Mouse (Mus musculus) midbrain, embryonic 12.5 days (tissue): ENCODE data around the gene Ccdc27. TPM values are rescaled to one million over a fixed set of nuclear protein-coding genes. Genes with fewer than 3 reads are reported as not detected.

Source experiments
- ATAC-seq: fragments of 200-750 bp; cut with Nextera tagmentation; 2 replicates; pipeline ENCODE4 v1.8.0; 2017; ENCODE audit warnings: low read depth, moderate TSS enrichment, moderate library complexity; ENCODE audit not compliant: low FRiP score
- H3K27ac ChIP-seq: fragments of 300-500 bp; sonication (generic); replicated peaks from 2 replicates; pipeline ENCODE4 v1.5.1; 2016; ENCODE audit warnings: mild to moderate bottlenecking
- H3K27me3 ChIP-seq: fragments of 300-500 bp; sonication (generic); 2 replicates; pipeline ENCODE4 v1.6.1; 2016; ENCODE audit warnings: mild to moderate bottlenecking
- H3K36me3 ChIP-seq: fragments of 300-500 bp; sonication (generic); 2 replicates; pipeline ENCODE4 v1.6.1; 2016
- H3K4me1 ChIP-seq: fragments of 300-500 bp; sonication (generic); 2 replicates; pipeline ENCODE4 v1.6.1; 2016
- H3K4me2 ChIP-seq: fragments of 300-500 bp; sonication (generic); replicated peaks from 2 replicates; pipeline ENCODE4 v1.6.1; 2016; ENCODE audit warnings: mild to moderate bottlenecking, moderate library complexity
- H3K4me3 ChIP-seq: fragments of 300-500 bp; sonication (generic); 2 replicates; pipeline ENCODE4 v1.5.1; 2016; ENCODE audit warnings: mild to moderate bottlenecking
- H3K9ac ChIP-seq: fragments of 300-500 bp; sonication (generic); replicated peaks from 2 replicates; pipeline ENCODE4 v1.6.1; 2016; ENCODE audit warnings: mild to moderate bottlenecking, moderate library complexity
- H3K9me3 ChIP-seq: fragments of 300-500 bp; sonication (generic); 2 replicates; pipeline ENCODE4 v1.6.1; 2016; ENCODE audit warnings: mild to moderate bottlenecking
- WGBS: fragments of 180-500 bp; shearing (Covaris S2); methylation state at CpG from one replicate; pipeline ENCODE4 v1.1.7; 2016; 5-methylcytosine and 5-hydroxymethylcytosine counted together
- polyA plus RNA-seq: library from polyadenylated mRNA; unstranded; fragments of >200 nt; fragmentation: Nextera tagmentation; extraction: Ambion mirVana; gene quantifications from 2 replicates; pipeline ENCODE4 v1.2.1, GENCODE M21; 2016

Ccdc27 gene
- polyA plus RNA-seq, 1 experiment from 2014 or later: not detected

DNA sequence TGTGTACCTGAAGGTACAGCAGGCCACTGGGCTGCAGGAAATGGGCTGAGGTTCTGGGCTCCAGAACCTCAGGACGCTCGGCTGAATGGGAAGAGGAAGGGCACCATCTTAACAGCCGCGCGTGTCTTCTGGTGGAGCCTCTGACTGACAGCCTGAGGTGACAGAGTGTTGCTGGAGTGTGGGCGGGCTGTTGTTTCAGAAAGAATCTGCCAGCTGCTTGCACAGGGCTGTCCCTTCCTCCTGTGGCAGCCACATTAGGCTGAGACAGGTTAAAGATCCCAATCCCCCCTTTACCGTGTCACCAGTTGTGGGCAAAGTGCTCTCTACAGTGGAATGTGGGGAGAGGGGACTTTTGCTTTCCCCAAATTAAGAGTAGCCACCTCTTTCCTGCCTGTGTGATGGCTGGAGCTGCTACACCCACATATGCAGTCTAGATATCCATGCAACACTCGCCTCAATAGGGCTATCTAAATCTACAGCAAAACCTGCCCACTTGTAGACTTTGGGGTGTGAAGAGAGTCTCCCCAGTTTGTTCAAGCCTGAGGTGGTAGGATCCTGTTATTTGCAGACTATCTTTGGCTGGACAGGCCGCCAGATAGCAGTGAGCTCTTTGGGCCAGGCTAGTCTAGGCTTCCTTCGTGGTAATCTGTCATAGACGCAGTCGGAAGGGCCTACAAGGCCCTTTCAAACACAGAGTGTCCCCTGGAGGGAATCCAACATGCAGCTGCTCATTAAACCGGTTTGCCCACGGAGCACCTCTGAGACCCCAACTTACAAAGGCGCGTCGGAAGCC, 17.6 kb downstream of the Ccdc27 start:
- no peak overlapping the region for H3K27ac ChIP-seq
- H3K9ac ChIP-seq: no peak overlapping the region
- H3K4me2 ChIP-seq: peak overlapping the region; percentile 60; the same call in 1 of the 2 replicates
- ATAC-seq: no peak
- H3K36me3 ChIP-seq: peaks cover 25% of the 10 kb centered on the region
- peaks cover 8% of the 10 kb centered on the region for H3K4me1 ChIP-seq
- H3K9me3 ChIP-seq: no peaks in the 10 kb centered on the region
- WGBS: 42% methylated on average over 17 of the region's 17 CpGs
- H3K4me3 ChIP-seq: peak overlapping the region; percentile 35; the same call in 1 of the 2 replicates
- H3K27me3 ChIP-seq: peaks cover 46% of the 10 kb centered on the region

DNA sequence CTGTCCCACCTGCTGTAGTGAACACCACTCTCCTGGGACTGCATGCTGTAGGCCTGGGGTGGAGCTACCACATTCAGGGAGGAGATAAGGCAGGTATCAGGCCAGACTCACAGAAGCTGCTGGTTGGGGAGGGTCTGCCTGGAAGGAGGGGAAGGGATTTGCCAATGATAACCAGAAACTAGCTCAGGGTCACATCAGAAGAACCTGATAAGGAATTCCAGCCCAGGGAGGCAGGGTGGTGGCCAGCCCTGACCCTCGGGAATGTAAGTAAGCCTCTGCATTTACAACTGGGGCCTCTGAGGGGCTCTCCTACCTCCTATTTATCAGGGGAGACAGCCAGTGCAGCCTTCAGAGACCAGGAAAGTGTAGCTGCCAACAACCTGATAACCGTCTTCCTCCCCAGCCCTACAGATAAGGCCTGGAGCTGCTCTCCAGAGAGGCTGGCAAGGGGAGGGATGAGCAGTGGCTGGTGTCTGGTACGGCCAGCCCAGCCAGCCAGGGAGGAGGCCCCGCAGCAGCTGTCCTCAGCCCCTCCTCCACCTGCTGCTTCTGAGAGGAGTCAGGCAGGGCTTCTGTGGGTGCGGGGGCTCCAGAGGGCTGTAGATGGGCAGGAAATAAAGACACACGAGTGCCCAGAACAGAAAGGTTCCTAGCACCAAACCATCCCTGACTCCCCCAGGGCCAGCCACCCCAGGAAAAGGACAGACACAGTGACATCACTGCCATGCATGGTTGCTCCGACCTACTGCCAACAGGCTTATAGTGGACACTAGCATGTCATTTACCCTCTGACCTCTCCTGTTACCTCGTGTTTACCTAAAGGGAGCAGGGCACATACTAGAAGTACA, 18.5 kb downstream of the Ccdc27 start:
- 30% methylated on average over 8 of the region's 8 CpGs for WGBS
- H3K27me3 ChIP-seq: peaks cover 46% of the 10 kb centered on the region
- no peaks in the 10 kb centered on the region for H3K9me3 ChIP-seq
- H3K4me1 ChIP-seq: peaks cover 8% of the 10 kb centered on the region
- no peak overlapping the region; the same call in 1 of the 2 replicates for H3K9ac ChIP-seq
- H3K4me3 ChIP-seq: no peak overlapping the region
- H3K27ac ChIP-seq: no peak overlapping the region
- H3K4me2 ChIP-seq: no peak overlapping the region
- no peak for ATAC-seq
- peaks cover 35% of the 10 kb centered on the region for H3K36me3 ChIP-seq

DNA sequence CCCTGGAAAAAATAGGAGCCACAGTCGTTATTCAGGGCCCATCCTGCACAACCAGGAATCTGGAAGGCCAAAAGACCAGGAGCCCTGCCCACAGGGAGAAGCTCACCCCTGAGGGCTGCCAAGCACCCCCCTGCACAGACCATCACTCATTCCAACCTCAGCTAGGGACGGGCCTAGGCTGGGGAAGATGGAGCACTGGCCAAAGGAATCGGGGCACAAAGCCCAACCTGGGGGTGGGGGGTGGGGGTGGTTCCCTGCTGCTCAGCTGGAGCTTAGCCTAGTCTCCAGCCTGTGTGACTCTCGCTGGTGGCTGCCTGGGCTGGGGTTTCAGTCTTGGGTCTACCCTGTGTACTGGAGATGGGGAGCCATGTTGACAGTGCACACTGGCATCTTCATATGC, 19.6 kb downstream of the Ccdc27 start:
- Histone ChIP-seq H3K27ac (no peak overlapping the region), H3K4me2 (no peak overlapping the region), H3K4me3 (no peak overlapping the region), H3K4me1 (peaks cover 8% of the 10 kb centered on the region), H3K9me3 (no peaks in the 10 kb centered on the region), H3K9ac (no peak overlapping the region), H3K27me3 (peaks cover 44% of the 10 kb centered on the region), H3K36me3 (peaks cover 46% of the 10 kb centered on the region)
- WGBS: 41% methylated on average over 4 of the region's 4 CpGs
- no peak for ATAC-seq

DNA sequence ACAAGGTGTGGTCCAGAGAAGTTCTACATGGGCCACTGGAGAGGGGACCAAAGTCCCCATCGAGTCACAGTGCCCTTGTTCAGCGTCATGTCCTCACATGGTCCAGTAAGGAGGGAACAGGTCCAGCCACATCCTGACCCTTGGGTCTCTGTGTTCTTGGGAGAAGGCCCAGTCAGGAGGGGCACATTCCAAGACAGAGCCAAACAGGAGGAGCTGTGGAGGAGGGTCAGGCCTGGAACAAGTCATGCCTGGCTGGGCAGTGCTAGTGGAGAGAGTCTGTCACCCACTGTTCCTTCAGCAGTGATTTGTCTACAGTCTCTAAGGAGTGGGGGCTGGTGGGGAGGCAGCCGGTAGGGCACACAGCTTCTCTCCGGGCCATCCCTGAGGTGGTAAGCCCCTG, 20.1 kb downstream of the Ccdc27 start:
- Histone ChIP-seq H3K4me3 (no peak overlapping the region), H3K4me1 (peaks cover 8% of the 10 kb centered on the region), H3K9me3 (no peaks in the 10 kb centered on the region), H3K4me2 (no peak overlapping the region), H3K9ac (no peak overlapping the region), H3K36me3 (peaks cover 51% of the 10 kb centered on the region), H3K27me3 (peaks cover 39% of the 10 kb centered on the region), H3K27ac (no peak overlapping the region)
- no peak for ATAC-seq
- 71% methylated on average over 4 of the region's 4 CpGs for WGBS

DNA sequence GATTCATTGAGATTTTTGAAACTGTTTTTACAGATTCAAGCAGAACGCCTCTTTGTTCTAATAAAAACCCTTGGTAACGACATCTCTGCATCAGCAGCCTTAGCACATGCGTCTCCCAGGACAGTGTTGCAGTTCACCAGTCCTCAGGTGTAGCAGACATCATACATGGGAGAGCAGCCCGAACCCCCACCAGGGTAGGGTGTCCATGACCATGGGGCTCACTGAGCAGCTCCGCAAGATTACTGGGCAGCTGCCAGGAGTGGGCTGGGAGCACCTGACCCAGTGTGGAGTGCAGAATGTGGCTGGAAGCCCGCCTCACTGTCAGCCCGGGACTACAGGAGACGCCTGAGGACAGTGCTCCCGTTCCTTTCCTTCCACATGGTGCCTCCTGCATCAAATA, 21.0 kb downstream of the Ccdc27 start:
- peaks cover 60% of the 10 kb centered on the region for H3K36me3 ChIP-seq
- H3K4me3 ChIP-seq: no peak overlapping the region
- 88% methylated on average over 9 of the region's 9 CpGs for WGBS
- no peak overlapping the region for H3K4me2 ChIP-seq
- no peak for ATAC-seq
- H3K27me3 ChIP-seq: peaks cover 30% of the 10 kb centered on the region
- peaks cover 8% of the 10 kb centered on the region for H3K4me1 ChIP-seq
- no peak overlapping the region for H3K27ac ChIP-seq
- H3K9me3 ChIP-seq: no peaks in the 10 kb centered on the region
- H3K9ac ChIP-seq: no peak overlapping the region

DNA sequence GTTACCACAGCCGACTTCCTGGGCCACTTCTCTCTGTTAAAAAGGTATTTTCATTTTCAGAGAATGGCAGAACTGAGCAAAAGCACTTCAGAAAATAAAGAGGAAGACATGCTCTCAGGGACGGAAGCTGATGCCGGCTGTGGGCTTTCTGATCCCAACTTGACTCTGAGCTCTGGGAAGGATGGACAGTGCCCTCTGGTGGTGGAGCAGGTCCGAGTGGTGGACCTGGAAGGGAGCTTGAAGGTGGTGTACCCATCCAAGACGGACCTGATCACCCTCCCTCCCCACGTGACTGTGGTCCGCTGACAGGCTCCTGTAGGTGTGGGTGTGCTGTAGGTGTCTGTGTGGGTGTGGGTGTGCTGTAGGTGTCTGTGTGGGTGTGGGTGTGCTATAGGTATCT, 22.9 kb downstream of the Ccdc27 start:
- Histone ChIP-seq H3K9me3 (no peaks in the 10 kb centered on the region), H3K4me2 (no peak overlapping the region), H3K27me3 (peaks cover 11% of the 10 kb centered on the region), H3K27ac (no peak overlapping the region), H3K9ac (no peak overlapping the region), H3K36me3 (peaks cover 79% of the 10 kb centered on the region), H3K4me3 (no peak overlapping the region), H3K4me1 (no peaks in the 10 kb centered on the region)
- no peak for ATAC-seq
- WGBS: 76% methylated on average over 7 of the region's 7 CpGs

DNA sequence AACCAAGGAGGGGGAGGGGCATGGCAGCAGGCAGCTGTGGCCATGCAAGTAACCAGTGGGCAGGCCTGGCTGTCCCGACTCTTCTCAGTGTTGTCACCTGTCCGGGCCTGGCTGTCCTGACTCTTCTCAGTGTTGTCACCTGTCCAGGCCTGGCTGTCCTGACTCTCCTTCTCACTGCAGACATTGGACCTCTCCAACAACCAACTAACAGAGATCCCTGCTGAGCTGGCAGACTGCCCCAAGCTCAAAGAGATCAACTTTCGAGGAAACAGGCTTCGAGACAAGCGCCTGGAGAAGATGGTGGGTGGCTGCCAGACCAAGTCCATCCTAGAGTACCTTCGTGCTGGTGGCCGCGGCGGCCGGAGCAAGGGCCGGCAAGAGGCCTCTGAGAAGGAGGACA, 27.0 kb downstream of the Ccdc27 start:
- H3K27me3 ChIP-seq: no peaks in the 10 kb centered on the region
- 93% methylated on average over 11 of the region's 11 CpGs for WGBS
- H3K4me3 ChIP-seq: no peak overlapping the region
- H3K4me2 ChIP-seq: no peak overlapping the region
- ATAC-seq: no peak
- H3K36me3 ChIP-seq: peaks cover 72% of the 10 kb centered on the region
- no peaks in the 10 kb centered on the region for H3K9me3 ChIP-seq
- H3K27ac ChIP-seq: no peak overlapping the region
- no peak overlapping the region for H3K9ac ChIP-seq
- H3K4me1 ChIP-seq: peaks cover 24% of the 10 kb centered on the region

DNA sequence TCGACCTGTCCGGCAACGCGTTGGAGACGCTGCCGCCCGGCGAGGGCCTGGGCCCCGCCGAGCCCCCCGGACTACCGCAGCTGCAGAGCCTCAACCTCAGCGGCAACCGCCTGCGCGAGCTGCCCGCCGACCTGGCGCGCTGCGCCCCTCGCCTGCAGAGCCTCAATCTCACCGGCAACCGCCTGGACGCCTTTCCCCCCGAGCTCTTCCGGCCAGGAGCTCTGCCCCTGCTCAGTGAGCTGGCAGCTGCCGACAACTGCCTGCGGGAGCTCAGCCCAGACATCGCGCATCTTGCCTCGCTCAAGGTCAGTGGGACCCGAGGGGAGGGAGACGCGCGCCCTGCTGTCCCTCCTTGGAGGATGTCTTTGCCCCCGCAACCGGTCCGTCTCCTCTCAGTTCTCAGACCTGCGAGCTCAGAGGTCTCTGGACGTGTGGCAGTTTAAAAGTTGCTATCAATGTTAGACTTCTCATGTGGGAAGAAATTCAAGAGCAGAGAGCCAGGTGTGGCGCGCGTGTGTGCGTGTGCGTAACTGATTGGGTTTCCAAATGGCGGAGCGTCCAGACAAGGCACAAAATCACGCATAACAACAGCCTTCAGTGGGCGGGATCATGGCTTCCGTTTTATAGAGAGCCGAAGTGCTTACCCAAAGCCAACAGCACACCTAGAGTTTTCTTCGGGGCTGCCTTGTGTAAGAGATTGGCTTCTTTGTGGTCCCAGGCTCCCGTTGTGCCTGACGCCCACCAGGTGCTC, 30.2 kb downstream of the Ccdc27 start:
- Histone ChIP-seq H3K27ac (peak overlapping the region; percentile 61), H3K4me1 (peaks cover 24% of the 10 kb centered on the region), H3K9me3 (no peaks in the 10 kb centered on the region), H3K4me2 (peak overlapping the region; percentile 100), H3K27me3 (no peaks in the 10 kb centered on the region), H3K9ac (peak overlapping the region; percentile 98), H3K4me3 (peak overlapping the region; percentile 100), H3K36me3 (peaks cover 42% of the 10 kb centered on the region)
- 3% methylated on average over 50 of the region's 55 CpGs for WGBS
- ATAC-seq: no peak

DNA sequence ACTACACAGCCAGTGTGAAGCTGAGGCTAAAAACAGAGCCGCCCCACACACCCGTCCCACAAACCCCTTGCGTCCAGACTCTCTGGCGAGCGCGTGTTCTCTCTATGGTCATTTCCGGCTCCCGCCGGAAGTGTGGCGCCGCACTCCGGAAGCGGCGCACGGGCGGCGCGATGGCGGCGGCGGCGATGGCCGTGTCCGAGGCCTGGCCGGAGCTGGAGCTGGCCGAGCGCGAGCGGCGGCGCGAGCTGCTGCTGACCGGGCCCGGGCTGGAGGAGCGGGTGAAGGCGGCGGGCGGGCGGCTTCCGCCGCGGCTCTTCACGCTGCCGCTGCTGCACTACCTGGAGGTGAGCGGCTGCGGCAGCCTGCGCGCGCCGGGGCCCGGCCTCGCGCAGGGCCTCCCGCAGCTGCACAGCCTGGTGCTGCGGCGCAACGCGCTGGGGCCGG, 30.8 kb downstream of the Ccdc27 start, which contains the start of gene Lrrc47:
Lrrc47 (plus strand) TSS at position 86 of the 444 bp plus-strand sequence.
- peak within 1 kb of the TSS; percentile 61 for H3K27ac ChIP-seq
- H3K4me1 ChIP-seq: peaks cover 24% of the 10 kb centered on the region
- no peaks in the 10 kb centered on the region for H3K27me3 ChIP-seq
- peak within 1 kb of the TSS; percentile 98 for H3K9ac ChIP-seq
- no peaks in the 10 kb centered on the region for H3K9me3 ChIP-seq
- peak within 1 kb of the TSS; percentile 100 for H3K4me2 ChIP-seq
- peak; percentile 95 for ATAC-seq
- WGBS: 0% methylated on average over 54 of the region's 59 CpGs
- H3K36me3 ChIP-seq: peaks cover 42% of the 10 kb centered on the region
- peak within 1 kb of the TSS; percentile 100 for H3K4me3 ChIP-seq

DNA sequence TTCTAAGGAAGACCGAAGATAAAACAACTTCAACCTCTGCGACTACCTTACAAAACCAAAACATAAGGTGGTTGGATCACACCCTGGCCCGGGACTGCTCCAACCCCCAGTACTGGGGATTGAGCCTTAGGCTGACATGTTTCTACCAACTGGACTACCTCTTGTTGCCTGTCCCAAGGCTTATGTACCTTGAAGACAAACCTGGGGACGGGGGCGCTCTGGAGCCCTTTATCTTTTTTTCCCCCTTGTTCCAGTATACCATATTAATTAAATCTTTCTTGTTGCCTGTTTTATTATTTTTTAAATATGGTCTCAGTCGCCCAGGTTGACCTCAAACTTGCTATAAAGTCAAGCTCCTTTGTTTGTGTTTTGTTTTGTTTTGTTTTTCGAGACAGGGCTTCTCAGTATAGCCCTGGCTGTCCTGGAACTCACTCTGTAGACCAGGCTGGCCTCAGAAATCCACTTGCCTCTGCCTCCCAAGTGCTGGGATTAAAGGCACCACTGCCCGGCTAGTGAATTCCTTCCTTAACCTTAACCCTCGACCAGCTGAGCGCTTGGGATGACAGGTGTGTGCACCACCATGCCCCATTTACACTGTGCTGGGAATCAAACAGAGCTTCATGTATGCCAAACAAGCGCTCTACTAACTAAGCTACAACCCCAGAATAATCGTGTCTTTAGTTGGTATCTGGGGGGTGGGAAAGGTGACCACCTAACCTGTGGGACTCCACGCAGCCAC, 31.4 kb downstream of the Ccdc27 start:
- no peaks in the 10 kb centered on the region for H3K27me3 ChIP-seq
- H3K27ac ChIP-seq: peak overlapping the region; percentile 58
- H3K4me2 ChIP-seq: peak overlapping the region; percentile 100
- ATAC-seq: no peak; the same call in none of the 2 replicates
- peaks cover 42% of the 10 kb centered on the region for H3K36me3 ChIP-seq
- 31% methylated on average over 13 of the region's 13 CpGs for WGBS
- H3K9ac ChIP-seq: peak overlapping the region; percentile 98
- H3K4me3 ChIP-seq: peak overlapping the region; percentile 100
- H3K4me1 ChIP-seq: peaks cover 24% of the 10 kb centered on the region
- no peaks in the 10 kb centered on the region for H3K9me3 ChIP-seq

DNA sequence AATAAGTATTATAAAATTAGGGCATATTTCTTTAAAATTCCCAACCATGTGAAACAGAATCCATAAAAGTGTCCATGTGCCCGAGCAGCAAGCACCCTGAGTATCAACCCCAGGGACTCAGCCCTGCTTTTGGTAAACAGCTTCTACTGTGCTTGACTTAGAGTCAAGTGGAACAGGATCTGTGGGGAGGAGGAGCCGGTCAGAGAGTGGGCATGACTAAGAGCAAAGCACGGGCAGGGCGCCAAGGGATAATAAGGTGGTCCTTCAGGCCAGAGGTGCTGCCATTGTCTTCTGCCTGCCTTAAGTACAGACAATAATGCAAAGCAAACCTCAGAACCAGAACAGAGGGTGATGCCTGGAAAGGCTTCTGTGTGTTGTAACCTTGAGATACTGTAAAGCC, 34.7 kb downstream of the Ccdc27 start:
- WGBS: 83% methylated on average over 4 of the region's 4 CpGs
- H3K36me3 ChIP-seq: peaks cover 46% of the 10 kb centered on the region

More for the DNA sequence above, 34.7 kb downstream of the Ccdc27 start:
- ATAC-seq: no peak
- no peak overlapping the region for H3K27ac ChIP-seq
- no peaks in the 10 kb centered on the region for H3K27me3 ChIP-seq
- no peak overlapping the region for H3K4me2 ChIP-seq
- no peak overlapping the region for H3K4me3 ChIP-seq
- no peak overlapping the region for H3K9ac ChIP-seq
- H3K4me1 ChIP-seq: peaks cover 13% of the 10 kb centered on the region
- H3K9me3 ChIP-seq: no peaks in the 10 kb centered on the region
